Mouse (Mus musculus): ENCODE data around the gene Eloa. TPM values are rescaled to one million over a fixed set of nuclear protein-coding genes. Genes with fewer than 3 reads are reported as not detected.
A peak's percentile ranks its signal among the peaks of the same experiment; 100 is the strongest.

Eloa gene
- polyA plus RNA-seq, 1 experiment from 2014 or later = 47.0 TPM

DNA sequence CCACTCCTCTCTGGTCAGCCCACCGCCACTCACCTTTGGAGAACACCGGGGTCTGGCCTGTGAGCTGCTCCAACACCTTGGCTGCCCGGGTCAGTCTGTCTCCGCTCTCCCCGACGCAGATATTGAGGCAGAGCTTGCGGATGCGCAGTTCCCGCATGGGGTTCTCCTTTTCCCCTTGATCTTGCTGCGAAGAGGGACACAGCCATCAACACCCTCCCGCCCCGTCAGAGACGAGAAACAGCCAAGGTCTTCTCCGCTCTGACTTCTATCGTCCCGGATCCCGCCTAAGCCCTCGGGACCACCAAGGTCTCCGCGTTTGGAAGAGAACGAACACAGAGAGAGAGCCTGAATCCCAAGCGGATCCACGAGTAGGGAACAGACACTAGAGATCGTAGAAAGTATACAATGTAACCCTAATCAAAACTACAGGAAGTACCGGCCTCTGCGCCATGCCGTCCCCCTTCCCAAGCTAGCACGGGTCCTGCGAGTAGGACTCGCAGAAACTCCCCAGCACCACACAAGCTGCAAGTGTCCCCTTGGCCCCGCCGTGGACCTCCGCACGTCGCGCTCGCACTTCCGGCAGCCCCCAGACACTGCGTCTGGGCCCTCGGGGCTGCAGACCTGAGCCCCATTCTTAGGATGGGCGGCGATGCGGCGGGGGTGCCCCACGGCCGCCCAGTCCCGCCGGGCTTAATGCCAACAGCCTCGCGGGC, 31.1 kb upstream of the Eloa start:
- Histone ChIP-seq H3K4me1 (peaks cover 36% of the 10 kb centered on the region), H3K9ac (peak overlapping the region; percentile 92)

DNA sequence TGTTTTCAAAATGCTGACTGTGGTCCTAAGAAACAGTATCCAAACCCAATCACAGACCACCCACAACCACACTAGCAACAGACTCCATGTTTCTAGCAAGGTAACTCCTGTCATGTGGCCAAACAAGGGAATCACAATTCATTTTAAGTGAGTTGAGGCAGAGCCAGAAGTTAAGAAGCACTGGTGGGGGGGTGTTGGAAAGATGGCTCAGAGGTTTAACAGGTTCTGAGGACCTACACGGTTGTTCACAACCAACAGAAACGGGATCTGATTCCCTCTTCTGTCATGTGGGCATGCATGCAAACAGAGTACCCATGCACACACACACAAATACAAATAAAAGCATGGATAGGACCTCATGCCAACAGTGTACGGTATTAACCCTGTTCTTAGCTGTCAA, 30.5 kb upstream of the Eloa start:
- peak overlapping the region; percentile 73 for H3K4me2 ChIP-seq
- H3K27me3 ChIP-seq = no peaks in the 10 kb centered on the region
- ATAC-seq (ENCODE audit: insufficient number of reproducible peaks, low FRiP score, low TSS enrichment, low read depth) = no peak
- no peaks in the 10 kb centered on the region for H3K9me3 ChIP-seq
- peak overlapping the region; percentile 69 for H3K4me3 ChIP-seq
- peak overlapping the region; percentile 92 for H3K9ac ChIP-seq
- peaks cover 44% of the 10 kb centered on the region for H3K36me3 ChIP-seq
- WGBS = 4% methylated on average over 3 of the region's 3 CpGs
- H3K27ac ChIP-seq = no peak overlapping the region
- H3K4me1 ChIP-seq = peaks cover 39% of the 10 kb centered on the region

More for the DNA sequence above, 31.1 kb upstream of the Eloa start:
- Histone ChIP-seq H3K9me3 (no peaks in the 10 kb centered on the region), H3K4me2 (peak overlapping the region; percentile 73), H3K4me3 (peak overlapping the region; percentile 69), H3K27ac (peak overlapping the region; percentile 89), H3K27me3 (no peaks in the 10 kb centered on the region), H3K36me3 (peaks cover 42% of the 10 kb centered on the region)
- WGBS = under 1% methylated on average over 49 of the region's 50 CpGs
- peak; percentile 74 for ATAC-seq (ENCODE audit: insufficient number of reproducible peaks, low FRiP score, low TSS enrichment, low read depth)

DNA sequence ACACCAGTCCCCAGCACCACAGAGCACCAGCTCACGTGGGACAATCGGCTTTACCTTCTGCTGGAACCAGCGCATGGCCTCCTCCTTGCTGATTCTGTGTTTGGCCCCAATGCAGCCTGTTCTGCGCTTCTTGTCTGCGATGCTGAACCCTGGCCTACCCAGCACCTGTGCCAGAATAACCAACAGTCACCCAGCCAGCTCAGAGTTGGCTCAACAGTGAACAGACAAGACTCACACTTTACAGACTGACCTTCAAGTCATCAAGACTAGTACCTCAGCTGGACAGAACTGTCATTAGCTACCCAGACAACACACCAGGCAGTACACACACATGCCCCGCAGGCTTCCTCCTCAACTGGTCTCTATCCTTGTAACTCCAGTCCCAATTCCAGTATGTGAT, 28.7 kb upstream of the Eloa start:
- no peak for ATAC-seq (ENCODE audit: insufficient number of reproducible peaks, low FRiP score, low TSS enrichment, low read depth)
- no peaks in the 10 kb centered on the region for H3K9me3 ChIP-seq
- H3K27ac ChIP-seq = no peak overlapping the region
- H3K27me3 ChIP-seq = no peaks in the 10 kb centered on the region
- 97% methylated on average over 6 of the region's 6 CpGs for WGBS
- no peak overlapping the region for H3K4me2 ChIP-seq
- H3K4me3 ChIP-seq = no peak overlapping the region
- peaks cover 62% of the 10 kb centered on the region for H3K36me3 ChIP-seq
- H3K4me1 ChIP-seq = peaks cover 39% of the 10 kb centered on the region
- H3K9ac ChIP-seq = no peak overlapping the region

DNA sequence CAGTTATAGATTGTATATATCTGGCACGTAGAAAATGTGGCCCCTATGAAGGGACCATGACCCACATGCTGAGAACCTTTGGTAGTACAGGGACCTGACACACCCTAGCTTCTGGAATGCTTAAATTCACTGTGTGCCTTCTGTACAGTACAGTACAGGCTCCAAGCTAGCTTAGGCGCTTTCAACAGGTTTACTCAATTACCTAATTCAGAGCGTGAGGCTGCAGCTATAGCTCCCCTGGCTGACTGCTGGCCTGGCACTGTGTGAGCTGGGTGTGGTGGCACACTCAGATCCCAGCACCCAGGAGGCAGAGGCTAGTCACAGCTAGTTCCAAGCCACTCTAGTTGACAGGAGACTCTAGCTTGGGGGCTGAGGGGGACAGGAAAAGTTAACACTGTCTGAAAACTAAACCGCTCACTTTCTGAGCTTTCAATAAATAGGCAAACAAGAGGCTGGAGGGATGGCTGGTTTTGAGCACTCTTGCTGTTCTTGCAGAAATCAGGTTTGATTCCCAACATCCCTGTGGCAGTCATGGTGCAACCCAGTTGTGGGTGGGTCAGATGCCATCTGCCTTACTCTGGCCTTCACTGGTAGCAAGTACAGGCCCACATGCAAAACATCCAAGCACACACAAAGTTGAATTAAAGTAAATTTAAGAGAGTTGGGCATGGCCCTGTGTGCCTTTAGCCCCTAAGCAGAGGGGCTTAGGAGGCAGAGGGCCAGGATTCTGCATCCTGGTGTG, 26.9 kb upstream of the Eloa start:
- WGBS = 63% methylated on average over 4 of the region's 4 CpGs
- no peak for ATAC-seq (ENCODE audit: insufficient number of reproducible peaks, low FRiP score, low TSS enrichment, low read depth)

DNA sequence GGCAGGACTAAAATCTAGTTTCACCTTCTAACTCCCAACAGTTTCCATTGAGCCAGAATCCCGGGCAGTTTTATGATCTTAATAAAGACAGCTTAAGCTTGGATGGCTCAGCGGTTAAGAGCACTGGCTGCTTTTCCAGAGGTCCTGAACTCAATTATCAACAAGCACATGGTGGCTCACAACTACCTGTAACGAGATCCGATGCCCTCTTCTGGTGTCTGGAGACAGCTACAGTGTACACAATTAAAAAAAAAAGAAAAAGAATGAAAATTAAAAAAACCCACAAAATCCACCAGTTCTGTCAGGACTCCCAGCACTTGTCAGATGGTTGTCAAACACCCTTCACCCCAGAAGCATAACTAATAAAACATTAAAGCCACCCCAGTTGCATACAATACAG, 26.1 kb upstream of the Eloa start:
- Histone ChIP-seq H3K9ac (no peak overlapping the region), H3K4me3 (no peak overlapping the region), H3K9me3 (no peaks in the 10 kb centered on the region), H3K4me2 (no peak overlapping the region), H3K27ac (peak overlapping the region; percentile 33; the same call in 1 of the 2 replicates), H3K4me1 (peaks cover 39% of the 10 kb centered on the region), H3K36me3 (peaks cover 79% of the 10 kb centered on the region), H3K27me3 (no peaks in the 10 kb centered on the region)
- WGBS = 21% methylated on average over 4 of the region's 4 CpGs
- no peak for ATAC-seq (ENCODE audit: insufficient number of reproducible peaks, low FRiP score, low TSS enrichment, low read depth)

More for the DNA sequence above, 26.9 kb upstream of the Eloa start:
- Histone ChIP-seq H3K4me3 (no peak overlapping the region), H3K4me1 (peaks cover 39% of the 10 kb centered on the region), H3K27ac (peak overlapping the region; percentile 38), H3K36me3 (peaks cover 75% of the 10 kb centered on the region), H3K27me3 (no peaks in the 10 kb centered on the region), H3K9me3 (no peaks in the 10 kb centered on the region), H3K9ac (no peak overlapping the region), H3K4me2 (no peak overlapping the region)

DNA sequence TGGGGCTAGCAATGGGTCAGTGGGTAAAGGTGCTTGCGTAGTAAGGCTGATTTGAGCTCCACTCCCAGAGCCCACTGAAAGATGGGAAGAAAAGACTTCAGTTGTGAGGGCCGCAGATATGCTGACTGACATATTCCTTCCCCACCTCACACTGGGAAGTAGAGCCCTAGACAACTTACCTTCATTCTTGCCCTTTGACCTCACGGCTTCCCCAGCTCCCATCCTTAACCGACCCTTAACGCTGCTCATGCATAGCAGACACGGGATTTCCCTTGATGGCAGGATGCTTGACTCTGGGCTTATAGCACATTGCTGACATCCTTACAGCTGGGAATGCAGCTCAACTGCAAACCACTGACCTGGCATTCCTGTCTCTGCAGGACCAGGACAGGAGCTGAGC, 25.3 kb upstream of the Eloa start:
- Histone ChIP-seq H3K27me3 (no peaks in the 10 kb centered on the region), H3K9ac (no peak overlapping the region), H3K4me3 (no peak overlapping the region), H3K9me3 (no peaks in the 10 kb centered on the region), H3K27ac (no peak overlapping the region), H3K36me3 (peaks cover 78% of the 10 kb centered on the region), H3K4me1 (peaks cover 36% of the 10 kb centered on the region), H3K4me2 (no peak overlapping the region)
- no peak for ATAC-seq (ENCODE audit: insufficient number of reproducible peaks, low FRiP score, low TSS enrichment, low read depth)
- 76% methylated on average over 6 of the region's 6 CpGs for WGBS

DNA sequence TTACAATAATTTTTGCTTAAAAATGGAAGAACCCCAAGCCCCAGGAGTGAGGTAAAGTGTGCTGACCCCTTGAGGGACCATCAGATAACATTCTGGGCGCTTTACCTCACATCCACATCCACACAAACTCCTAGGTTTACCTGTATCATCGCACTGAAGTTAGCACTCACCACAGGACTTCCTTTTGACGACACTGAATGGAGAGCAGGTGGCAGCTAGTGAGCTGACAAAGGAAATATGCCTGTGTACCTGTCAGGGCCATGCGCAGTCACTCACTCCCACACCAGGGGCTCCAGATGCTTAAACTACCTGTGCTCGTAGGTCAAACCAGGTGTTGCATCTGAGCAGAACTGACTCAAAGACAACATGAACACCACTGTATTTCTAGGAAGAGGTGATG, 23.5 kb upstream of the Eloa start:
- no peak for ATAC-seq (ENCODE audit: insufficient number of reproducible peaks, low FRiP score, low TSS enrichment, low read depth)
- H3K27me3 ChIP-seq = no peaks in the 10 kb centered on the region
- H3K4me3 ChIP-seq = no peak overlapping the region
- H3K27ac ChIP-seq = no peak overlapping the region
- no peak overlapping the region for H3K9ac ChIP-seq
- H3K36me3 ChIP-seq = peaks cover 60% of the 10 kb centered on the region
- no peaks in the 10 kb centered on the region for H3K9me3 ChIP-seq
- 90% methylated on average over 5 of the region's 5 CpGs for WGBS
- H3K4me2 ChIP-seq = no peak overlapping the region
- peaks cover 20% of the 10 kb centered on the region for H3K4me1 ChIP-seq

DNA sequence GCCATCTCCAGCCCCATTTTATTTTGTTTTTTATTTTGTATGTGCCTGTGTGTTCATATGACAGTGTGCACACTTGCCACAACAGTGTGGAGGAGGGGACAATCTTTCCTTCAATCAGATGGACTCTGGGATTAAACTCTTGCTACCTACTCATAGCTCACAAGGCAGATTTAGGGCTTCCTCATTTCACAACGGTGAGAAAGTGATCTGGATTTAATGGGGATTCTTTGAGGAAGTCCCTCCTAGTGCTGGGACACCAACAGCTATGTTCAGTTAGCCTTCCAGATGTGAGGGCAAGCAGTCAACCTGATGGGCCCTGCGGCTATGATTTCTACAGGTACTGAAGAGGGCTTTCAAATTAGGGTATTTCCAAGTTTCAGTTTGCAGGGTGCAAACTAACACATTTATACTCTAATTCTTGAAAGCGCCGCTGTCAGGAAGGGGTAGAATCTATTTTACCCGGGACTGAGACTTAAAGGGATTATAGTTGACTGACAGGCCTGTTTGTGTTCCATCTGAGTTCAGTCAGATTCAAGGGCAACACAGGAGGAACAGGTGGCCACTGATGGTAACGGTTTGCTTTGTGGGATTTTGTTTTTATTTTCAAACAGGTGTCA, 22.3 kb upstream of the Eloa start:
- ATAC-seq (ENCODE audit: insufficient number of reproducible peaks, low FRiP score, low TSS enrichment, low read depth) = no peak
- no peaks in the 10 kb centered on the region for H3K9me3 ChIP-seq
- H3K4me3 ChIP-seq = no peak overlapping the region
- WGBS = 78% methylated on average over 6 of the region's 6 CpGs
- no peaks in the 10 kb centered on the region for H3K27me3 ChIP-seq
- H3K9ac ChIP-seq = no peak overlapping the region
- H3K4me2 ChIP-seq = no peak overlapping the region
- peaks cover 12% of the 10 kb centered on the region; the same call in 1 of the 2 replicates for H3K4me1 ChIP-seq
- no peak overlapping the region for H3K27ac ChIP-seq
- H3K36me3 ChIP-seq = peaks cover 48% of the 10 kb centered on the region

DNA sequence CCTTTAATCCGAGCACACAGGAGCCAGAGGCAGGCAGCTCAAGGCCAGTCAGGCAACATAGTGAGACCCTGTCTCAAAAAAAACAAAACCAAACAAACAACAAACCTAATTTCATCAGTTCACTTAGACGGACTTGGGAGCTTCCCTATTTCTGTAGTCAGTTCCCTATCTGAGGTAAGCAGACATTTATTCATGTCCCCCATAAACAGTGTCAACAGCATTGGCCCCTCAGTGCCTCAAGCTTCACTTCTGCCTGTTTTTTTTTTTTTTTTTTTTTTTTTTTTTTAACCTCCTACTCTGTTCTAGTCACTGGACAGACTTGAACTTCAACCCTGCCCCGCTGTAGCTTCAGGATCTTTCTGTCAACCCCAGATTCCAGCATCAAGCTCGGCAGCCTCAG, 13.5 kb upstream of the Eloa start:
- no peak for ATAC-seq (ENCODE audit: insufficient number of reproducible peaks, low FRiP score, low TSS enrichment, low read depth)
- Histone ChIP-seq H3K9me3 (no peaks in the 10 kb centered on the region), H3K27ac (no peak overlapping the region), H3K27me3 (no peaks in the 10 kb centered on the region), H3K4me1 (peaks cover 11% of the 10 kb centered on the region), H3K4me2 (no peak overlapping the region), H3K9ac (no peak overlapping the region), H3K36me3 (no peaks in the 10 kb centered on the region), H3K4me3 (no peak overlapping the region)
- 75% methylated on average over 4 of the region's 4 CpGs for WGBS

DNA sequence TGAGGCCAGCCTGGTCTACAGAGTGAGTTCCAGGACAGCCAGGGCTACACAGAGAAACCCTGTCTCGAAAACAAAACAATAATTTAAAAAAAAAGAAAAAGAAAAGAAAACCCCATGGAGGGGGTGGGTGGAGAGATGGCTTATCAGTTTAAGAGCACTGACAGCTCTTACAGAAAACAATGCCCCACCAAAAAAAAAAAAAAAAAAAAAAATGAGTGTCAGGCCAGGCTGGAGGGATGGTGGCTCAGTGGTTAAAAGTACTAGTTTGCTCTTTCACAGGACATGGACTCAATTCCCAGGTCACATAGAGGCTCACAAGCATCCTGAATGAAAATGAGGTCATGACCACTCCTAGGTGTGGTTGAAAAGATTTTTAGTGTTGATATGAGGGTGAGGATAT, 11.7 kb upstream of the Eloa start:
- Histone ChIP-seq H3K27me3 (no peaks in the 10 kb centered on the region), H3K9ac (no peak overlapping the region), H3K4me2 (no peak overlapping the region), H3K4me3 (no peak overlapping the region), H3K9me3 (no peaks in the 10 kb centered on the region), H3K27ac (no peak overlapping the region), H3K36me3 (no peaks in the 10 kb centered on the region), H3K4me1 (peaks cover 11% of the 10 kb centered on the region)
- WGBS = 44% methylated on average over 1 of the region's 1 CpGs
- ATAC-seq (ENCODE audit: insufficient number of reproducible peaks, low FRiP score, low TSS enrichment, low read depth) = no peak

DNA sequence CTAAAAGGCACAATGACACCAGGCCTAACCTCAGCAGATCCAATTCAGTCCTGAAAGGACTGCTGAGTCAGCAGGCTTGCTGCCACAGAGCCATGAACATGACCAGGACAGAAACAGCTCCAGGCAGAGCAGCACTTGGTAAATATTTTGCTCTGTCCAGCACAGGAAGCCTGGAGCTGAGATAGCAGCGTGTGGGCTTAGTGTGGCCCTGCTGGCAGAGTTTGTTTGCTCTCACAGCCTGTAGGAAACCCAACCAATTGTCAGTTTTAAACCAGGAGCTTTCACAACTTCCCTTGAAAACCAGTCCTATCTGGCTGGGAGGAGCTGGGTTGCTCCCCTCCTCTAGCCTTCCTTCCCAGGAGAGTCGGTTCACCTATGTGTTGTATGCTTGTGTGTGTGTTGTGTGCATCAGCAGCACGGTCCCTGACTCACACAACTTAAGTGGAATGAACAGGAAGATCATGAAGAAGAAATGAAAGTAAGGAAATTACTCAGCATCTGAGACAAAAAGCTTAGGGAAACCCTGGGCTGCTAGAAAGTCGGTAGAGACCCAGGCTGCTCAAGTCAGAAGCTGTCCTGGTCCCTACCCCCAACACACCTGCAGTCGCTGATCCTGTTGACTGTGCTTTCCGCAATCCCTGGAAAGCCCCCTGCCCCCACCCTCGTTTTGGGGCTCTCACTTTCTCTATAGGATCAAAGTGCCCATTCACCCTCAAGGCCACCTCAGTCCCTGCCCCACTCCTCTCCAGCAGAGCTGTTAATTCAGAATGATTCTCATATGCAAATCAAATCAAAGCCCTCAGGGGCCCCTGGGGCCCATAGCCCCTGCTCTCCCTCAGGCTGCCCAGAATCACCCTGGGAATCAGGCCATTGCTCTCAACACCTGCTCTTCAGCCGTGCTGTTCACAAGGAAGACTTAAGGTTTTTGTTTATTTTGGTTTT, 9.7 kb upstream of the Eloa start:
- Histone ChIP-seq H3K9ac (0 out of 2 replicates have a peak overlapping the region, but pooled peaks have one; percentile 12), H3K4me3 (no peak overlapping the region), H3K9me3 (no peaks in the 10 kb centered on the region), H3K36me3 (no peaks in the 10 kb centered on the region), H3K27ac (peak overlapping the region; percentile 33; the same call in 1 of the 2 replicates), H3K27me3 (no peaks in the 10 kb centered on the region), H3K4me2 (no peak overlapping the region), H3K4me1 (peaks cover 11% of the 10 kb centered on the region)
- ATAC-seq (ENCODE audit: insufficient number of reproducible peaks, low FRiP score, low TSS enrichment, low read depth) = no peak
- 9% methylated on average over 8 of the region's 8 CpGs for WGBS

Measured in limb, embryonic 15.5 days (tissue).